Mouse (Mus musculus) megakaryocyte, embryonic 14.5 days (primary cell): ENCODE results near the gene Tdrkh. TPM values are rescaled to one million over a fixed set of nuclear protein-coding genes. Genes with fewer than 3 reads are reported as not detected.

Experiments used
- H3K27me3 ChIP-seq: replicated peaks from 2 replicates; pipeline ENCODE3; 2012; ENCODE audit warnings: inconsistent platforms
- H3K36me3 ChIP-seq: replicated peaks from 2 replicates; pipeline ENCODE3; 2012; ENCODE audit warnings: low read length, inconsistent platforms, mixed read lengths
- H3K4me1 ChIP-seq: 2 replicates; pipeline ENCODE4 v1.6.1; 2012; ENCODE audit warnings: inconsistent platforms
- H3K4me3 ChIP-seq: replicated peaks from 2 replicates; pipeline ENCODE3; 2012; ENCODE audit warnings: moderate library complexity, mild to moderate bottlenecking, inconsistent platforms
- H3K9me3 ChIP-seq: 2 replicates; pipeline ENCODE4 v1.6.1; 2012; ENCODE audit warnings: inconsistent platforms
- FLI1 ChIP-seq: IDR thresholded peaks from 2 replicates; pipeline ENCODE4 v1.6.1; 2012; ENCODE audit warnings: low read length, inconsistent platforms, mixed read lengths
- GATA1 ChIP-seq: IDR thresholded peaks from 3 replicates; pipeline ENCODE4 v1.6.1; 2012; ENCODE audit warnings: mixed read lengths, low read length, inconsistent platforms, borderline replicate concordance
- polyA plus RNA-seq: library from polyadenylated mRNA; stranded (reverse); fragments of >175 nt; gene quantifications from 2 replicates; pipeline ENCODE4 v1.2.3, GENCODE M21; 2012; ENCODE audit warnings: low replicate concordance; ENCODE audit not compliant: insufficient read depth

The Tdrkh gene
- polyA plus RNA-seq, 1 experiment: 2.8 TPM

GRCm38 (mm10) chr3:94399663-94400310 is 13.3 kb upstream of the Tdrkh start:
- Histone ChIP-seq H3K9me3 (no peaks in the 10 kb centered on the region), H3K4me3 (no peak overlapping the region), H3K36me3 (no peaks in the 10 kb centered on the region), H3K27me3 (peaks cover 91% of the 10 kb centered on the region), H3K4me1 (peaks cover 7% of the 10 kb centered on the region)
- TF ChIP-seq GATA1 (no peak), FLI1 (no peak)

- peaks cover 85% of the 10 kb centered on the region for H3K27me3 ChIP-seq
- H3K4me3 ChIP-seq: no peak overlapping the region
- no peaks in the 10 kb centered on the region for H3K9me3 ChIP-seq
- TF ChIP-seq FLI1 (no peak), GATA1 (no peak)
- no peaks in the 10 kb centered on the region for H3K36me3 ChIP-seq
- peaks cover 7% of the 10 kb centered on the region for H3K4me1 ChIP-seq
Observed at GRCm38 (mm10) chr3:94402451-94402850, 10.6 kb upstream of the Tdrkh start.

GRCm38 (mm10) chr3:94404366-94405054 is 8.6 kb upstream of the Tdrkh start:
- peaks cover 65% of the 10 kb centered on the region for H3K27me3 ChIP-seq
- TF ChIP-seq GATA1 (no peak), FLI1 (no peak)
- H3K9me3 ChIP-seq: no peaks in the 10 kb centered on the region
- no peaks in the 10 kb centered on the region for H3K36me3 ChIP-seq
- no peak overlapping the region for H3K4me3 ChIP-seq
- no peaks in the 10 kb centered on the region; the same call in 1 of the 2 replicates for H3K4me1 ChIP-seq

- H3K4me3 ChIP-seq: no peak overlapping the region
- H3K27me3 ChIP-seq: peaks cover 55% of the 10 kb centered on the region
- TF ChIP-seq FLI1: no peak
- no peak for TF ChIP-seq GATA1
- no peaks in the 10 kb centered on the region for H3K4me1 ChIP-seq
- no peaks in the 10 kb centered on the region for H3K9me3 ChIP-seq
- no peaks in the 10 kb centered on the region for H3K36me3 ChIP-seq
Observed at GRCm38 (mm10) chr3:94405561-94405960, 7.5 kb upstream of the Tdrkh start.

- Histone ChIP-seq H3K9me3 (no peaks in the 10 kb centered on the region), H3K27me3 (peaks cover 6% of the 10 kb centered on the region), H3K4me1 (peaks cover 15% of the 10 kb centered on the region), H3K36me3 (no peaks in the 10 kb centered on the region), H3K4me3 (peak overlapping the region; percentile 94)
- no peak for TF ChIP-seq GATA1
- no peak for TF ChIP-seq FLI1
Observed at GRCm38 (mm10) chr3:94412530-94412929, 543 bp upstream of the Tdrkh start.

- Histone ChIP-seq H3K9me3 (no peaks in the 10 kb centered on the region), H3K4me1 (peaks cover 6% of the 10 kb centered on the region), H3K36me3 (peaks cover 22% of the 10 kb centered on the region), H3K4me3 (no peak overlapping the region), H3K27me3 (peaks cover 2% of the 10 kb centered on the region)
- TF ChIP-seq GATA1: no peak
- TF ChIP-seq FLI1: no peak
Observed at GRCm38 (mm10) chr3:94430980-94431379, 17.9 kb downstream of the Tdrkh start.

- no peaks in the 10 kb centered on the region for H3K9me3 ChIP-seq
- TF ChIP-seq GATA1 (no peak), FLI1 (no peak)
- no peak overlapping the region for H3K4me3 ChIP-seq
- peaks cover 6% of the 10 kb centered on the region for H3K36me3 ChIP-seq
- H3K4me1 ChIP-seq: peaks cover 6% of the 10 kb centered on the region
- H3K27me3 ChIP-seq: peaks cover 2% of the 10 kb centered on the region
Observed at GRCm38 (mm10) chr3:94434305-94434704, 21.2 kb downstream of the Tdrkh start.

- H3K27me3 ChIP-seq: peaks cover 6% of the 10 kb centered on the region
- H3K9me3 ChIP-seq: no peaks in the 10 kb centered on the region
- no peak for TF ChIP-seq GATA1
- TF ChIP-seq FLI1: no peak
- H3K4me3 ChIP-seq: no peak overlapping the region
- 0 out of 2 replicates have a peak, but pooled peaks cover 4% of the 10 kb centered on the region for H3K4me1 ChIP-seq
- H3K36me3 ChIP-seq: no peaks in the 10 kb centered on the region
Observed at GRCm38 (mm10) chr3:94436420-94436819, 23.3 kb downstream of the Tdrkh start.

GRCm38 (mm10) chr3:94441182-94441581 is 28.1 kb downstream of the Tdrkh start:
- no peaks in the 10 kb centered on the region for H3K9me3 ChIP-seq
- peaks cover 20% of the 10 kb centered on the region for H3K4me1 ChIP-seq
- no peak for TF ChIP-seq GATA1
- no peak for TF ChIP-seq FLI1

GRCm38 (mm10) chr3:94442951-94443596 is 30.0 kb downstream of the Tdrkh start, which contains the start of gene Mrpl9:
Mrpl9 (plus strand) TSS chr3:94443318.
- TF ChIP-seq GATA1 (no peak), FLI1 (no peak)
- Histone ChIP-seq H3K27me3 (peaks cover 5% of the 10 kb centered on the region), H3K4me1 (peaks cover 20% of the 10 kb centered on the region), H3K9me3 (no peaks in the 10 kb centered on the region), H3K36me3 (peaks cover 38% of the 10 kb centered on the region), H3K4me3 (peak within 1 kb of the TSS; percentile 100)

More at GRCm38 (mm10) chr3:94441182-94441581, 28.1 kb downstream of the Tdrkh start:
- Histone ChIP-seq H3K27me3 (peaks cover 5% of the 10 kb centered on the region), H3K4me3 (no peak overlapping the region), H3K36me3 (peaks cover 19% of the 10 kb centered on the region)

- peak within 1 kb of the TSS; percentile 100 for H3K4me3 ChIP-seq
- H3K9me3 ChIP-seq: no peaks in the 10 kb centered on the region
- TF ChIP-seq FLI1 (no peak), GATA1 (no peak)
- H3K4me1 ChIP-seq: peaks cover 20% of the 10 kb centered on the region
- H3K27me3 ChIP-seq: peaks cover 5% of the 10 kb centered on the region
- peaks cover 42% of the 10 kb centered on the region for H3K36me3 ChIP-seq
Observed at GRCm38 (mm10) chr3:94443597-94443964, 30.5 kb downstream of the Tdrkh start, which contains the start of gene Oaz3. Oaz3 (minus strand) TSS chr3:94443915.
